Mouse (Mus musculus): ENCODE data around the gene Trmt1l.

The Trmt1l gene

DNA sequence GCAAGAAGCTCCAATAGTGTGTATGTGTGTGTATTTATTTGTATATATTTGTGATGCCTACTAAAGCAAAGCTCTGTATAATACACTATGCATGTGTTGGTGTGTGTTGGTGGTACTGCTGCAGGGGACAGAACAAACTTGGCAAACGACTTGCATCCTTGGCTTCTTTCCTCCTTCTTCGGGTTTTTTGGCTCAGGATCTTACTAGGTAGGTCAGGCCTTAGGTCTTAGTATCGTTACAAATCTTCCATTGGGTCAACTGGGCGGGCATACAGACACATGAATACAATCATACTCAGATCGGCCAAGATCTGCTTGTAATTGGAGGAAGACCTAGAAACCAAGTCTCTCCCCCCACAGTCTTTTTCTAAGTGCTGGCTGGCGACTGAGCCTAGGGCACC is 66.4 kb downstream of the Trmt1l start:
- DNase-seq (ENCODE audit: low spot score in 2 of 2) = no peak

DNA sequence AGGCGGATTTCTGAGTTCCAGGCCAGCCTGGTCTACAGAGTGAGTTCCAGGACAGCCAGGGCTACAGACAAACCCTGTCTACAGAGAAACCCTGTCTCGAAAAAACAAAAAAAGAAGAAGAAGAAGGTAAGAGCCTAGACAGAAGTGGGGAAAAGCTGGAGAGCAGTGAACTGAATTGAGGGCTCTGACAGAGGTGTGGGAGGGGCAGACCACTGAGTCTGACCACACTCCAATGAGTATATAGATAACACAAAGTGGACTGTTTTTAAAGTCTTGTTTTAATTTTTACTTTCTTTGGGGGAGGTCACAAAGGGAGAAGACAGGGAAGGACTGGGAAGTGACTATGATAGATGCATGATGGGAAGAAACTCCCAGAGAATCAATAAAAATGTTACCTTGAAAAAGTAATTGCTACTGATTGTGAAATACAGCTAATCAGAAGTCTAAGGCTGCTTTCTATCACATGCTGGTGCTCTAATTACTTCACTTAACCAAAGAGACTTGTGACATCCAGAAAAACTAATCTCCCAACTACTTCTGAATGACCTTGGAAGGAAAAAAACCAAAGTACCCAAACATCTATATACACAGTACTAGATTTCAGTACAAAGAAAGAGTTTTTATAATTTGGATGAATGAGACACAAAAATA is 67.4 kb downstream of the Trmt1l start:
- DNase-seq (ENCODE audit: low spot score in 2 of 2) = no peak

DNA sequence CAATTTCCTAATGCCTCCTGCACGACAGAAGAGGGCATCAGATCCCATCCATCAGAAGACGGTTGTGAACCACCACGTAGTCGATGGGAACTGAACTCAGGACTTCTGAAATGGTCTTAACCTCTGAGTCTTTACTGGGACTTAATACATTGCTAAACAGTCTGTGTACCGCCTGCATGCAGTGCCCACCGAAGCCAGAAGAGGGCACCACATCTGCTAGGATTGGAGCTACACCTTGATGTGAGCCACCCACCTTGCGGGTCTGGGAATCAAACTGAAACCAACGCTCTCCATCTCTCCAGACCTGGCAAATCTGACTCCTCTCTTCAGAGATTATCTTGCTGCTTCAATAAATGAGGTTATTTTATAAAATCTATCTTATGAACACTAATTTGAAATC is 68.7 kb downstream of the Trmt1l start:
- DNase-seq (ENCODE audit: low spot score in 2 of 2) = peak; percentile 18 to 20

DNA sequence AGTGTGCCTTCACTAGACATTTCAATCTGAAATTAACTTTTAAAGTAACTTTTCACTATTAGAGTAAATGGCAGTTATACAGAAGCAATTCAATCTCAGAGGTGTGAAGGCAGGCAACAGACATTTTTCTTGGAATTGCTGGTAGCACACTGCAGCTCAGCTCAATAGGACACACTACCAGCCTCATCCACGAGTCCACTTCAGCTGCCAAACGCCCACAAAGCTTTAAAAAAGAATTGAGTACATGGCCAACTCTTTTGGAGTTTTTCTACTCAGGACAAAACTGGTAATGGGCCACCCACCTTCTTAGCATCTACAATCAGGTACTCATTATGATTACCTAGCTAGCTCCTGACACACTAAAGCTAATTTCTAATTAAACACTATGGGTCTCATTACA is 69.6 kb downstream of the Trmt1l start:
- DNase-seq (ENCODE audit: low spot score in 2 of 2) = no peak

DNA sequence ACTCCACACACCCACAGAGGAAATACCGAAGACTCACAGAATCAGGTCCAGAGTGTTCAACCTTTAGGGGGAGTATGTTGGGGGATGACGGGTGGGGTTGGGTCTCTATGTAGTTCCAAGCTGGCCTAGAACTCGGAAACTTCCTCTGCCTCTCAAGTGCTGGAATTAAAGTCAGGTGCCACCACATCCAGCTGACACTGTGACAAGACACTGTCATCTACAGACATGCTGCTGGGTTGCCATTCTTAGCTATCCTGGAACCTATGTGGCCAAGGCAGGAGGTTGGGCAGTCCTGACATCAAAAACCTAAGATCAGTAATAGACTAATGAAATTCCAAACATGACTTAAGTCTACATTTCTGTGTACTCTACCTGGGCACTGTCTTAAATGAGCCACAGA is 70.0 kb downstream of the Trmt1l start:
- DNase-seq (ENCODE audit: low spot score in 2 of 2) = no peak

DNA sequence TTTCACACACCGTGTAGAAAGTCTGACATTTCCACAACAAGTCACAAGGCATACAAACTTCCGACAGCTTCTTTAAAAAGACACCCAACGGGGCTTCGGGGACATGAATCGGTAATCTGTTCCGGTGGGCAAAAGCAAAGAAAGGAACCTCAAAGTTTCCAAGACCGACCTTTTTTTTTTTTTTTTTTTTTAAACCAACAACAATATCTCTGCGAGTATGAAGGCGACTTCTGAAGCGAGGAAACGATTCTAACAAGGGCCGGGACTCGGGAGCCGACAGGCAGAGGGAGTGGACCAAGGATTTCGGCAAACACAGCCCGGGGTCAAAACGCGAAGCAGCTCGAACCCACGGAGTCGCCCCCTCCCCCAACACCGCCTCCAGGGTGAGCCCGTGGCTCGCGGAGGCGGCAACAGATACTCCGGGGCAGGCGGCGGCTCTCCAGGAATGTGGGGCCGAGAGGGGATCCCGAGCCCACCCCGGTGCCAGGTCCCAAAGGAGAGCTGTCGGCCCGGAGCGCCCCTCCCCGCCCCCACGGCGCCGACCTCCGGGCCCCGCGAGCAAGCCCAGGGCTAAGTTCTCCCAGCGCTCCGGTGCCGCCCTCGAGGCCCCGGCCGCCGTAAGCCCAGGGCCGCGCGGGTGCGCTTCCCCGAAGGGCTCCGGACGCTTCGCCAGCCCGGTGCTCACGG is 71.6 kb downstream of the Trmt1l start:
- DNase-seq (ENCODE audit: low spot score in 2 of 2) = peak; percentile 51 to 53

DNA sequence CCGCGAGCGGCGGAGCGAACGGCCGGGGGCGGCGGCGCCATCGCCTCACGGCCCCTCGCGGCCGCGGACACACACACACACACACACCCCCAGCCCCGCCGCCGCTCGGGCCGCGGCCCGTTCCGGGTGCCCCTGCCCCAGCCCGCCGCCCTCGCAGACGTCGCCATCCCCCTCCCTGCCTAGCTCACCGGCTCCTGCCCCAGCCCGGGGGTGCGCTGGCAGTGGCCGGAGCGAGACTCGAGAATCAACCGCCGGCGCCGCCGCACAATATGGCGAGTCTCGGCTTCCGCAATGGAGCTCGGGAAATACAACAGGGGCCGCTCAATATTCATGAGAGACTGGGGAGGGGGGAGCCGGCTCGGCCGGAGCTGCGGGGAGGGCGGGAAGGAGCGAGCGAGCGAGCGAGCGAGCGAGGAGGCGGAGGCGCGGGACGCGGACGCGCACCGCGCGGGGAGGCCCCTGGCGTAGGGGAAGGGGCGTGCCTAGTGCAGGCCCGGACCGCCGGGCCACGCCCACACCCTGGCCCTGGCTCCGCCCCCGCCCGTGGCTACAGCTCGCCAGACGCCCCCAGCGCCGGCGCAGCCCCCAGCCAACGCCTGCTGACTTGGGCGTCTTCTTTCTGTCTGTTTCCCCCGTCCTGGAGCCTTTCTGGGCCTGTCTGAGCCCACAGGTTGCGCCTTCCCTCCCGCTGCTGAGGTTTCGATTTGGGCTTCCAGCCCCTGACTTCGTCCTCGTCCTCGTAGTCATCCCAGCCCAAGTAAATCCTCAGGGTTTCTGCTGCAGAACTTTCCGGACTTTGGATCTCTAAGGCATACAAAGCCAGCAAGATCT is 72.4 kb downstream of the Trmt1l start, which contains the start of gene Rnf2:
TSS of gene Rnf2 (minus strand) at position 425 of the 831 bp plus-strand sequence.
- DNase-seq (ENCODE audit: low spot score in 2 of 2) = peak; percentile 83 to 88

All from frontal cortex, postnatal 10 days (tissue).